Mouse (Mus musculus): ENCODE data around the gene Mrpl9. TPM values are rescaled to one million over a fixed set of nuclear protein-coding genes. Genes with fewer than 3 reads are reported as not detected.

Gene Mrpl9
- polyA plus RNA-seq, 1 experiment, result 4.7 TPM

DNA sequence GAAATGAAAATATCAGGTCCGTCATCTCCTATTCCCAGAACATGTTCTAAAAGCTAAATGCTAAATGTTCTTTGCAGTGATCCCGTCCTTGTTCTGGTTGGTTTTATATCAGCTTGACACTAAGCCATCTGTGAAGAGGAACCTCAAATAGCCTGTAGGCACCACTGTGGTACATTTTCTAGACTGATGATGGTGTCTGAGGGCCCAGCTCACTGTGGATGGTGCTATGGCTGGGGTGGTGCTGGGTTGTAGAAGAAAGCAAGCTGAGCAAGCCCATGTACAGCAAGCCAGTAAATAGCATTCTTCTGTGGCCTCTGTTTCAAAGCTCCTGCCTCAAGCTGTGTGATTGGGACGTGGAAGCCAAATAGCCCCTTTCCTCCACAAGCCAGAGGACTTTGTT, 13.9 kb downstream of the Mrpl9 start:
- Histone ChIP-seq H3K27me3 (ENCODE audit: control insufficient read depth) (no peaks in the 10 kb centered on the region), H3K36me3 (ENCODE audit: control insufficient read depth) (peaks cover 2% of the 10 kb centered on the region; the same call in 1 of the 2 replicates), H3K4me1 (ENCODE audit: control insufficient read depth) (peaks cover 4% of the 10 kb centered on the region), H3K4me3 (replicated peaks) (no peak overlapping the region), H3K9me3 (ENCODE audit: control insufficient read depth, low read length) (peaks cover 3% of the 10 kb centered on the region; the same call in 1 of the 2 replicates)
- TF ChIP-seq TAL1 (IDR thresholded peaks at IDR 0.05; ENCODE audit: low read length) (no peak), GATA1 (IDR thresholded peaks at IDR 0.05; ENCODE audit: low read length) (no peak)

GRCm38 (mm10) chr3:94459834-94460233, 16.7 kb downstream of the Mrpl9 start:
- H3K27me3 ChIP-seq (ENCODE audit: control insufficient read depth), result no peaks in the 10 kb centered on the region

DNA sequence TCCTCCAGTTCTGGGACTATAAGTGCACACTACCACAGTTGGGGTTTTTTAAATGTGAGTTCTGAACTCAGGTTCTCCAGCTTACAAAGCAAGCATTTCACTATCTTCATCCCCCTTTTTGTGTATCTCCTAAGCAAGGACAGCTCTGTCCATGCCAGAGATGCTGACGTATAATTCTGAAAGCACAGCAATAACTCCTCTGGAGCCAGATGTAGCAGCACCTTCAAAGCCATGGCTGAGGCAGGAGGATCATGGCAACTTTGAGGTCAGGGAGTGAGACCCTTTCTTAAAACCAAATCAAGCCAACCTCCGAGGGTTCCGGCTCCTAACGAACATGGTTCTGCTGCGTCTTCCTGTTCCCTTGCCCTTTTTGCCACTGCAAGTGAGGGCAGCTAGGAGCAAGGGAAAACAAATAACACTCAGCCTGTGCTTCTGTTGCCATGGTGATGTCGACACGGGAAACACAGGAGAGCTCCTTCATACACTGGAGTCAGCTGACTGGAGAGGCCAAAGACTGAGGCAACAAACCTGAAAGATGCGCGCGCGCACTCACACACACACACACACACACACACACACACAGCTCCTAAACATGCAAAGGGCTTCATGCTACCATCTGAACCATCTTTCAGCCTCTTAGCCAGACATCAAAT, 20.9 kb downstream of the Mrpl9 start:
- H3K9me3 ChIP-seq (ENCODE audit: control insufficient read depth, low read length), result no peaks in the 10 kb centered on the region
- H3K4me1 ChIP-seq (ENCODE audit: control insufficient read depth), result no peaks in the 10 kb centered on the region
- H3K27me3 ChIP-seq (ENCODE audit: control insufficient read depth), result peaks cover 2% of the 10 kb centered on the region; the same call in 1 of the 2 replicates
- no peak overlapping the region for H3K4me3 ChIP-seq (replicated peaks)
- TF ChIP-seq GATA1 (IDR thresholded peaks at IDR 0.05; ENCODE audit: low read length), result no peak
- no peak for TF ChIP-seq TAL1 (IDR thresholded peaks at IDR 0.05; ENCODE audit: low read length)
- H3K36me3 ChIP-seq (ENCODE audit: control insufficient read depth), result no peaks in the 10 kb centered on the region

More at GRCm38 (mm10) chr3:94459834-94460233, 16.7 kb downstream of the Mrpl9 start:
- TF ChIP-seq TAL1 (IDR thresholded peaks at IDR 0.05; ENCODE audit: low read length) (no peak), GATA1 (IDR thresholded peaks at IDR 0.05; ENCODE audit: low read length) (no peak)
- no peak overlapping the region for H3K4me3 ChIP-seq (replicated peaks)
- H3K4me1 ChIP-seq (ENCODE audit: control insufficient read depth), result peaks cover 4% of the 10 kb centered on the region
- no peaks in the 10 kb centered on the region for H3K36me3 ChIP-seq (ENCODE audit: control insufficient read depth)
- H3K9me3 ChIP-seq (ENCODE audit: control insufficient read depth, low read length), result peaks cover 3% of the 10 kb centered on the region; the same call in 1 of the 2 replicates

DNA sequence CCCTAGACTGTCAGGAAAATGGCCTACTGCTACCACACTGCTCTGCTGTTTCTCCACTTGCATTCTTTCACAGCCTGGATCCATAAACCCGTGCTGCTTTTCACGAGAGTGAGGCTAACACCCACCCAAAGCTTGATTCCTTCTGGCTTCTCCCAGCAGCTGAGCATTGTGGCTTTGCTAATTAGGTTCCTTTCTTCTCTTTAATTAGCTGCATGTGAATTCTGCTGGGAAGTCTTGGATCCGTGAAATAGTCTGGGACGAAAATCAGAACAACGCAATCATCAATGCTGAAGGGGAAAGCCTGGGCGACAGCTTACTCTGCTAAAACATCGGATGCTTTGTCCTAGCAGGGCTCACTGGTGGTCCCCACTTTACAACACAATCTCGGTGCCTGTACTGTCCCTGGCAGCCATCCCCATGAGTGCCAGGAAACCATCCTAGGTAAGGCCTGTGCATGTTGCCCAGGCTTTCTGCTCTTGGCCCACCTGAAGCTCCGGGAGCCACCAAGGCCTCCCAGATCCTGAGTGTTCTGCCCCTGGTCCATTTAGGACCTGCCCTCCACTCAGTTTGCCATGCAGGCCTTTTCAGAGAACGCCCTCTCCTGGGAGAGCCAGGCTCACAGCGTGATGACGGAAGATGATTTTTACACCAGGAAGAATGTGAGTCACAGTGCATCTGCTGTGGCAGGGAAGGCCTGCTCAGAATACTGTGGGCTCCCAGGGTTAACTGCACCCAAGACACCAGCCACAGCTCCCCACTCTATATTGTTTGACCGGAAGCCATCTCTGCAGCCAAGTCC, 22.7 kb downstream of the Mrpl9 start:
- H3K4me3 ChIP-seq (replicated peaks), result no peak overlapping the region
- H3K27me3 ChIP-seq (ENCODE audit: control insufficient read depth), result peaks cover 2% of the 10 kb centered on the region; the same call in 1 of the 2 replicates
- H3K4me1 ChIP-seq (ENCODE audit: control insufficient read depth), result no peaks in the 10 kb centered on the region
- H3K9me3 ChIP-seq (ENCODE audit: control insufficient read depth, low read length), result no peaks in the 10 kb centered on the region
- H3K36me3 ChIP-seq (ENCODE audit: control insufficient read depth), result no peaks in the 10 kb centered on the region
- TF ChIP-seq TAL1 (IDR thresholded peaks at IDR 0.05; ENCODE audit: low read length) (no peak), GATA1 (IDR thresholded peaks at IDR 0.05; ENCODE audit: low read length) (no peak)

GRCm38 (mm10) chr3:94468931-94469330, 25.8 kb downstream of the Mrpl9 start:
- Histone ChIP-seq H3K27me3 (ENCODE audit: control insufficient read depth) (peaks cover 17% of the 10 kb centered on the region), H3K4me1 (ENCODE audit: control insufficient read depth) (no peaks in the 10 kb centered on the region; the same call in 1 of the 2 replicates)
- no peak for TF ChIP-seq GATA1 (IDR thresholded peaks at IDR 0.05; ENCODE audit: low read length)

DNA sequence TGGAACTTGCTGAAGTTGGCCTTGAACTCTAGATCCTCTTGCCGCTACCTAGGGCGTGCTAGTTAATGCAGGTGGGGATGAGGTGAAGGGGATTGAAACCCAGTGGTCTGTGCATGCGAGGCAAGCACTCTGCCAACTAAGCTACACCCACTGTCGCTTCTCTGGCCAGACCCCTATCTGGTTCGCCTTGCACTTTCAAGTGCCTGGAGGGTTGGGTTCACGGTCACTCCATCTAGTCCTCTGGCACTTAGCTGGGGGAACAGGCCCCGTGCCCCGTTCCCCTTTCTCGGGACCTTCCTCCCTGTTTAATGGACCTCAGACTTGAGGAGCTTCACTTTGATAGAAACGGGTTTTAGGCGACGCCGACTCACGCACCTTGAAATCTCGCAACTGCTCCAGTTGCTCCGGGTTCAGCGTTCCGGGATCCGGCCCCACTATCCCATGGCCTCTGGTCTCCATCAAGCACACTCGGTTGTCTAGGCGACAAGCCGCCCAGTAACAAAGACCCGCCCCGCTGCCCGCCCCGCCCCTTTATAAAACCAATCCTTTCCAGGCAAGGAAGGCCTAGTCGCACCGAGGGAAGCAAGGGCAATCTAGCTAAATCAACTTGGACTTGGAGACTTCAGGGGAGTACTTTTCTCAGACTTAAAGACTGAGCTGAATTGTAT, 29.5 kb downstream of the Mrpl9 start:
- H3K9me3 ChIP-seq (ENCODE audit: control insufficient read depth, low read length), result no peaks in the 10 kb centered on the region
- H3K4me1 ChIP-seq (ENCODE audit: control insufficient read depth), result peaks cover 3% of the 10 kb centered on the region
- H3K27me3 ChIP-seq (ENCODE audit: control insufficient read depth), result peaks cover 20% of the 10 kb centered on the region
- no peak overlapping the region for H3K4me3 ChIP-seq (replicated peaks)
- no peaks in the 10 kb centered on the region for H3K36me3 ChIP-seq (ENCODE audit: control insufficient read depth)
- TF ChIP-seq TAL1 (IDR thresholded peaks at IDR 0.05; ENCODE audit: low read length) (no peak), GATA1 (IDR thresholded peaks at IDR 0.05; ENCODE audit: low read length) (no peak)

More at GRCm38 (mm10) chr3:94468931-94469330, 25.8 kb downstream of the Mrpl9 start:
- H3K36me3 ChIP-seq (ENCODE audit: control insufficient read depth), result no peaks in the 10 kb centered on the region
- H3K9me3 ChIP-seq (ENCODE audit: control insufficient read depth, low read length), result no peaks in the 10 kb centered on the region
- no peak overlapping the region for H3K4me3 ChIP-seq (replicated peaks)

DNA sequence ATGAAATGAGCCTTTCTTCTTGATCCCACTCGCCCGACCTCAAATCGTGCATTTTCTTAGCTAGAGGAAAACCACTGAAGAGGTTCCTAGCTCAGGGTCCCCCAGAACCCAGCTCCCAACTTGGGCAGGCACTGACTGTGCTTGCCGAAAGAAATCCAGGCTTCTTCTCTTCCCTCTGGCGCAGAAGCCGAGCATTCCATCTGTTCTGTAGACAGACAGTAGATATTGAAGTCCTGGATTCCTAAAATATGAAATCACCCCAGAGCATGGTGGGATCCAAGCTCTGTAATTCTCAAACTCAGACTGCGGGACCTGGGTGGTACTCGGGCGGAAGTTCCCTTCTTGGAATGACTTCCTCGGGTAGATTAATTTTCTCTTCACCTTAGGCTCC, 30.0 kb downstream of the Mrpl9 start:
- H3K27me3 ChIP-seq (ENCODE audit: control insufficient read depth), result peaks cover 20% of the 10 kb centered on the region

GRCm38 (mm10) chr3:94473567-94474232, 30.6 kb downstream of the Mrpl9 start:
- peaks cover 22% of the 10 kb centered on the region for H3K27me3 ChIP-seq (ENCODE audit: control insufficient read depth)
- TF ChIP-seq TAL1 (IDR thresholded peaks at IDR 0.05; ENCODE audit: low read length), result no peak
- TF ChIP-seq GATA1 (IDR thresholded peaks at IDR 0.05; ENCODE audit: low read length), result no peak
- H3K9me3 ChIP-seq (ENCODE audit: control insufficient read depth, low read length), result no peaks in the 10 kb centered on the region
- no peaks in the 10 kb centered on the region for H3K36me3 ChIP-seq (ENCODE audit: control insufficient read depth)
- H3K4me1 ChIP-seq (ENCODE audit: control insufficient read depth), result peaks cover 14% of the 10 kb centered on the region
- H3K4me3 ChIP-seq (replicated peaks), result no peak overlapping the region

More for the DNA sequence above, 30.0 kb downstream of the Mrpl9 start:
- TF ChIP-seq TAL1 (IDR thresholded peaks at IDR 0.05; ENCODE audit: low read length), result no peak
- Histone ChIP-seq H3K36me3 (ENCODE audit: control insufficient read depth) (no peaks in the 10 kb centered on the region), H3K4me3 (replicated peaks) (no peak overlapping the region), H3K4me1 (ENCODE audit: control insufficient read depth) (peaks cover 9% of the 10 kb centered on the region), H3K9me3 (ENCODE audit: control insufficient read depth, low read length) (no peaks in the 10 kb centered on the region)

All from erythroblast, embryonic 14.5 days (primary cell).